Mouse (Mus musculus) small intestine, adult 2 months (tissue): Measurements from ENCODE around the gene Snrpb.

Experiments
- CTCF ChIP-seq: fragments of 200-500 bp; IDR thresholded peaks from 2 replicates; pipeline ENCODE4 v1.5.1; 2012; ENCODE audit warnings: low read depth, mild to moderate bottlenecking, control low read depth, inconsistent platforms, low read length, moderate library complexity, mixed read lengths; ENCODE audit not compliant: insufficient replicate concordance, insufficient read length; ENCODE audit errors: extremely low read depth
- POLR2A ChIP-seq: fragments of 200-500 bp; IDR thresholded peaks from 2 replicates; pipeline ENCODE4 v1.6.1; 2012; ENCODE audit warnings: low read depth, mild to moderate bottlenecking, control low read depth, inconsistent platforms, low read length, moderate library complexity

DNA sequence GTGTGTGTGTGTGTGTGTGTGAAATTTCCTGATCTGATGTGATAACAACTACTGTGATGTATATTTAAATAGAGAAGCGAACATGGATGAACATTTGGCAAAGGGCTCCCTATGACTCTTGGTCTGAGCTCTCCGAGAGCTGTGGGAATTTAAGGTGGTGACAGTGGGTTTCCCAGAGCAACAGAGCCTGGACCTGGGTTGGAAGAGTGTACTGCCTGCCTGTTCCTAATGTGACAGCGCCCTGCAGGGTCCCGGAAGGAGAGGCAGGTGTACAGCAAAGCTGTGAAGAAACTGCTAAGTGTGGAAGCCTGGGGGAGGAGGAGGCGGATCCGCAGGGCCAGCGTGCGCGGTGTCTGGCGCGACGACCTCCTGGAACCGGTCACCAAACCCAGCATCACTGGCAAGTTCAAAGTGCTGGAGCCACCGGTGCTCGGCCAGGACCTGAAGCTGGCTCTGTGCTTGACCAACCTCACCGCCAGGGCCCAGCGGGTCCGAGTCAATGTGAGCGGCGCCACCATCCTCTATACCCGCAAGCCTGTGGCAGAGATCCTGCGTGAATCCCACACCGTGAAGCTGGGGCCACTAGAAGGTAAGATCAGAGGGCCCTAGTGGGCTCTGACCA, 34.4 kb downstream of the Snrpb start:
- no peak for TF ChIP-seq CTCF
- no peak for TF ChIP-seq POLR2A
